ENCODE assay signal across 8 mouse cellular contexts in the genomic region with DNA sequence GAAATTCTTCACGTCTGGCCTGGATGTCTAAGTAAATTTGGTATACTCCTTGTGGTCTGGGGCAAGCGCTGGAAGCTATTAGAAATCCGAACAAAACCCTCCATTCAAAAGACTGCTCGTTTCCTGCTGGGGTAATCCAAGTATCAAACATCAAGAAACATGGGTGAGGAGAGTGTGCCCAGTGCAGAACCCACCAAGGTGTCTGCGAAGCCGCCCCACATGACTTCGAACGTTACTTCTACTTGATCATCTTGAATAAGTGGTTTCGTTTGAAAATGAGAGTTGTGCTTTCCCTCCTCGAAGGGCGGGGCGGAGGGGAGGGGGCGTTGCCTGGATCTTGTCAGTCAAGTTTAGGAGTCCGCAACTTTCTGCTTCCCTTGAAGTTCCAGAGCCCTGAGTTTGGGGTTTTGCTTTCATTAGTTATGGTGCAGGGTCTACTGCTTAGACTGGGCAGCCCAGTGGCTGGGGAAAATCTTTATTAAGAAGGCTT.
A peak's percentile ranks its signal among the peaks of the same experiment; 100 is the strongest.
DNase-seq lines count a peak whose midpoint lies in the region; ATAC-seq lines count a peak whose summit lies in the region.

No protein-coding gene starts in this region.

- no peak overlapping the region for H3K9ac ChIP-seq in kidney, embryonic 15.5 days
- H3K9ac ChIP-seq in embryonic facial prominence, embryonic 11.5 days (replicated peaks; ENCODE audit: low read length): 0 out of 2 replicates have a peak overlapping the region, but pooled peaks have one; percentile 10
- H3K9ac ChIP-seq in hindbrain, embryonic 13.5 days: no peak overlapping the region
- no peak overlapping the region for H3K9ac ChIP-seq in midbrain, embryonic 13.5 days (replicated peaks)

- ATAC-seq in kidney, embryonic 15.5 days (replicated peaks; ENCODE audit: low FRiP score): peak; percentile 35; the same call in 1 of the 2 replicates
- peak; percentile 44 for ATAC-seq in embryonic facial prominence, embryonic 11.5 days (replicated peaks; ENCODE audit: insufficient number of reproducible peaks, low FRiP score, low TSS enrichment, low read depth)
- no peak for ATAC-seq in hindbrain, embryonic 13.5 days (ENCODE audit: low FRiP score)
- peak; percentile 39; the same call in 1 of the 2 replicates for ATAC-seq in midbrain, embryonic 13.5 days
- no peak for ATAC-seq in activated CD4-positive, CD25-positive, alpha-beta regulatory T cell, adult 4 months

- no peak for DNase-seq in kidney, adult 9 months
- DNase-seq in embryonic facial prominence, embryonic 11.5 days (ENCODE audit: low spot score): peak; percentile 86
- DNase-seq in left cerebral cortex, adult 11 months (ENCODE audit: low spot score): no peak
- no peak for DNase-seq in adrenal gland, adult 18-20 months (ENCODE audit: low spot score in 2 of 2)

- H3K9me3 ChIP-seq in kidney, embryonic 15.5 days (replicated peaks): no peaks in the 10 kb centered on the region
- no peaks in the 10 kb centered on the region for H3K9me3 ChIP-seq in embryonic facial prominence, embryonic 11.5 days (replicated peaks; ENCODE audit: control insufficient read depth, low read length)
- no peaks in the 10 kb centered on the region for H3K9me3 ChIP-seq in hindbrain, embryonic 13.5 days
- no peaks in the 10 kb centered on the region for H3K9me3 ChIP-seq in midbrain, embryonic 13.5 days

- no peaks in the 10 kb centered on the region for H3K36me3 ChIP-seq in kidney, embryonic 15.5 days
- no peaks in the 10 kb centered on the region for H3K36me3 ChIP-seq in embryonic facial prominence, embryonic 11.5 days (replicated peaks; ENCODE audit: control insufficient read depth, insufficient read depth, low read depth, low read length)
- no peaks in the 10 kb centered on the region for H3K36me3 ChIP-seq in hindbrain, embryonic 13.5 days
- no peaks in the 10 kb centered on the region for H3K36me3 ChIP-seq in midbrain, embryonic 13.5 days

- peak overlapping the region; percentile 42 for H3K4me2 ChIP-seq in kidney, embryonic 15.5 days
- H3K4me2 ChIP-seq in embryonic facial prominence, embryonic 11.5 days (ENCODE audit: low read depth, low read length): peak overlapping the region; percentile 19
- peak overlapping the region; percentile 20; the same call in 1 of the 2 replicates for H3K4me2 ChIP-seq in hindbrain, embryonic 13.5 days
- H3K4me2 ChIP-seq in midbrain, embryonic 13.5 days (replicated peaks): peak overlapping the region; percentile 42

- H3K27me3 ChIP-seq in kidney, embryonic 15.5 days: no peaks in the 10 kb centered on the region
- no peaks in the 10 kb centered on the region for H3K27me3 ChIP-seq in embryonic facial prominence, embryonic 11.5 days (ENCODE audit: control insufficient read depth, insufficient read depth, low read length)
- H3K27me3 ChIP-seq in hindbrain, embryonic 13.5 days: no peaks in the 10 kb centered on the region
- no peaks in the 10 kb centered on the region for H3K27me3 ChIP-seq in midbrain, embryonic 13.5 days

- WGBS in kidney, embryonic 15.5 days: 39% methylated on average over 14 of the region's 14 CpGs
- WGBS in embryonic facial prominence, embryonic 11.5 days: 14% methylated on average over 14 of the region's 14 CpGs
- WGBS in hindbrain, embryonic 13.5 days: 41% methylated on average over 14 of the region's 14 CpGs
- WGBS in midbrain, embryonic 13.5 days: 19% methylated on average over 14 of the region's 14 CpGs

- H3K4me3 ChIP-seq in kidney, embryonic 15.5 days (replicated peaks): peak overlapping the region; percentile 8; the same call in 1 of the 2 replicates
- H3K4me3 ChIP-seq in embryonic facial prominence, embryonic 11.5 days (ENCODE audit: low read depth, low read length): no peak overlapping the region
- H3K4me3 ChIP-seq in hindbrain, embryonic 13.5 days: no peak overlapping the region
- 0 out of 2 replicates have a peak overlapping the region, but pooled peaks have one; percentile 8 for H3K4me3 ChIP-seq in midbrain, embryonic 13.5 days (replicated peaks)

- peak overlapping the region; percentile 79 for H3K27ac ChIP-seq in kidney, embryonic 15.5 days
- peak overlapping the region; percentile 61 for H3K27ac ChIP-seq in embryonic facial prominence, embryonic 11.5 days (replicated peaks; ENCODE audit: low read depth, low read length)
- H3K27ac ChIP-seq in hindbrain, embryonic 13.5 days: peak overlapping the region; percentile 24
- no peak overlapping the region for H3K27ac ChIP-seq in midbrain, embryonic 13.5 days

- peaks cover 62% of the 10 kb centered on the region for H3K4me1 ChIP-seq in kidney, embryonic 15.5 days
- peaks cover 6% of the 10 kb centered on the region; the same call in 1 of the 2 replicates for H3K4me1 ChIP-seq in embryonic facial prominence, embryonic 11.5 days (ENCODE audit: control insufficient read depth, insufficient read depth, low read length)
- H3K4me1 ChIP-seq in hindbrain, embryonic 13.5 days (replicated peaks): peaks cover 24% of the 10 kb centered on the region
- peaks cover 22% of the 10 kb centered on the region for H3K4me1 ChIP-seq in midbrain, embryonic 13.5 days (replicated peaks)

Comparison
In these comparisons a context has a peak if more than half of its experiments do, and no peak if none do; other contexts are left out.
1. ATAC-seq: peak in kidney, embryonic 15.5 days (single experiment), embryonic facial prominence, embryonic 11.5 days (single experiment) and midbrain, embryonic 13.5 days (single experiment); none in hindbrain, embryonic 13.5 days (single experiment) and activated CD4-positive, CD25-positive, alpha-beta regulatory T cell, adult 4 months (single experiment).
2. H3K4me3 ChIP-seq: peak in kidney, embryonic 15.5 days (single experiment) and midbrain, embryonic 13.5 days (single experiment); none in embryonic facial prominence, embryonic 11.5 days (single experiment) and hindbrain, embryonic 13.5 days (single experiment).
3. Peak in every context shown above with its lines, with median percentiles within 50 percentile points of each other: H3K4me2 ChIP-seq.